Mouse (Mus musculus): Measurements from ENCODE around the gene Lgr6.

GRCm38 (mm10) chr1:135064525-135064924 lies 40.6 kb downstream of the Lgr6 start:
- TF ChIP-seq CTCF (IDR thresholded peaks at IDR 0.05; ENCODE audit: low read depth) (peak; percentile 34), EP300 (optimal IDR thresholded peaks at IDR 0.05) (no peak)
